Mouse (Mus musculus): Measurements from ENCODE around the gene Rhcg.

Rhcg gene

DNA sequence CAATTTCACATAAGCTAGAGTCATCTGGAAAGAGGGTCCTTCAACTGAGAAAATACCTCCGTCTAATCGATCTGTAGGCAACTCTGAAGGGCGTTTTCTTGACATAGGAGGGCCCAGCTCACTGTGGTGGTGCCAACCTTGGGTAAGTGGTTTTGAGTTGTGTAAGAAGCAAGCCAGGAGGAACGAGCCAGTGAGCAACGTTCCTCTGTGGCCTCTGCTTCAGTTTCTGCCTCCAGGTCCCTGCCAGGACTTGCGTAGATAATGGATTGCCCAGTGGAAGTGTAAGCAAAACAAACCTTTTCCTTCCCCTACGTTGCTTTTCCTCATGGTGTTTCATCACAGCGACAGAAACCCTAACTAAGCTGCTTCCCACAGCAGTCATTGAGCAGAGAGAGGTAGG lies 15.5 kb downstream of the Rhcg start:
- DNase-seq (ENCODE audit: low read depth, low spot score), result no peak

DNA sequence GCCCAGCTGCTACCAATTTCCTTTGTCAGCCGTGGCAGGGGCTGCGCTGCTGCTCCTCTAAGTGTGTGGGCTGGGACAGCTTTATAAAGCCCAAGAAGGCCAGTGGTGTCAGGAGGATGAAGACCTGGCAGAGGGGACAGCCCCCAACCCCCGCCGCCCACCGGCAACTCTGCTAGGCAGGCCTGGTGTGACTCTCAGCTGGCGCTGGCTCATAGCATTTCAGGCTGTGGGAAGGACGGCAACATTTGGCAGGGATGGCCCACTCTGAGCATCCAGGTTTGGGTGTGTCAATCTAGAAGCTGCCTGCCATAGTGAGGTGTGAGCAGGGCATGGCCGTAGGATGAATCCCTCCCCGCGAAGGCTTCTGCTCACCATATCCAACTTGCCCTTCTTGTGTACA lies 17.3 kb downstream of the Rhcg start:
- DNase-seq (ENCODE audit: low read depth, low spot score), result no peak

DNA sequence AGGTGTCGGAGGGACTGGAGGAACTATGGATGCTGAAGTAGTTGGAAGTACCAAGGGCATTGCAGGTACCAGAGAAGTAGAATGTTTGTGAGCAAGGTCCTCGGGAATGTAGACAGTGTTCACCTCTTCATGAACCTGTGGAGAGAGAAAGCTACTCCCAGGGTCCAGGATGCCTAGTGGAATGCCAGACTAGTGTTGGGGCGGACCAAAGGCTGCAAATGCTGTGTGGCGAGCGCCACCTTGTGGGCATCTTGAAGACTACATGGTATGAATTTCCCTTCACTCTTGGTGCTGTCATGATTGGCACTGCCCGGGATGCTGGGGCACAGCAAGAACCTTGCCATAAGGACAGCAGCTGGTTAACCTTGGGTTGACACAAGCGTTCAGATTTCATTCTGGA lies 22.6 kb downstream of the Rhcg start:
- DNase-seq (ENCODE audit: low read depth, low spot score), result peak; percentile 88

DNA sequence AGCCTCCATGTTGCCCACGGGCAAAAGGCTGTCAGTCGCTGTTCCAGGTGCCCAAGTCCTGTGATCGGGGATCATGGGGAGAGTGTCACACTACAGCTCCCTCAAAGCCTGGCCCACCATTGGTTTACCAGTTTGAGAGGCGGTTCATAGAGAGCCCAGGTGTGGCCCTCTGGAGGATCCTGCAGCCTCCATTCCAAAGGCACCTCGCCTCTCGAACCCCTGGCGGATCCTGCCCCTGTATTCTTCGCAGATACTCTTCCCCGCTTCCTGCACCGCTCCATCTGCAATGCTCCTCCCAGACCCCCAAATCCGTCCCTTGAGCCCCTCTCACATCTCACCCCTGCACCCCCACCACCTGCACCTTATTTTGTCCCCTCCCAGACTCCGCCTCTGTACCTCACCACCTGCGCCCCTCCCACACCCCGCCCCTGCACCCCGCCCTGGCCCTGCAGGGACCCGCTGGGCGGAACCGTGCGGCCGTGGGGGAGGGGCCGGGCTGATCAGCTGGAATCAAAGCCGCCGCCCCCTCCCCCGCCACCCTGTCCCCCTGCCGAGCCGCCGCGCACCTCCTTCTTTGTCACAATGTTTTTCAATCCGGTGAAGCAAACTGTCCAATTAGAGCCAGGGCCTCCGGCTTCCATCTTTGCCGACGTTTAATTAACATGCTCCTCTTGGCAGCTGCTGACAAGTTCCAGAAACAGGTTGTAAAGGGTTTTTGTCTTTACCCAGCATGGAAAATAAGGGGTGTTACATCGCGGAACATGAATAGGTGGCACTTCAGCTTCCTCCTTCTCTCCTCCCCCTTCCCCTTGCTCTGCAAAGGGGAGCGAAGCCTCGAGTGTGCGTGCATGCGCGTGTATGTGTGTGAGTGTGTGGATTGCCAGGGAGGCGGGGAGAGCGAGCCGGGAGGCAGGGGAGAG lies 25.4 kb downstream of the Rhcg start:
- peak; percentile 89 for DNase-seq (ENCODE audit: low read depth, low spot score)

DNA sequence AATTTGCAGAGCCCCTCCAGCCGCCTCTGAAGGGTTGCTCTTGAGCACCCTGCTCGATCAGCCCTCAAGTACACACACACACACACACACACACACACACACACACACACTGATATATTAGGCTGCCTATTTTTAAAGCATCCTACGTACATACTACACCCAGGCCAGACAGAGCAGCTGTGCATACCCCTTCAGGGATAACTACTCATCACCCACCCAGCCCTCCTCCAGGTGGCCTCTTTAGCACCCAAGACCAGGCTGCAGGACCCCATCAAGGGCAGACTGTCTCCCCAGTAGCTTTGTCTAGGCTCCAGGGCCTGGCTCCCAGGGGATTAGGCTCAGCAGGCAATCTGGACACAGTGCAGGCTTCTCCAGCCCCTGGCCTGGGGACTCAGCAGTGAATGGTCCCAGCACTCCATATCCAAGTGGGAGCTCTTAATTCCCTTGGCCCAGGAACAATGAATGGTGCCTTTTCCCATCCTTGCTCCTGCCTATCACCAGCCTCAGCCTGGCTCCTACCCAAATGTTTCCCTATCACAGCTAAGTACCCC lies 26.8 kb downstream of the Rhcg start:
- no peak for DNase-seq (ENCODE audit: low read depth, low spot score)

DNA sequence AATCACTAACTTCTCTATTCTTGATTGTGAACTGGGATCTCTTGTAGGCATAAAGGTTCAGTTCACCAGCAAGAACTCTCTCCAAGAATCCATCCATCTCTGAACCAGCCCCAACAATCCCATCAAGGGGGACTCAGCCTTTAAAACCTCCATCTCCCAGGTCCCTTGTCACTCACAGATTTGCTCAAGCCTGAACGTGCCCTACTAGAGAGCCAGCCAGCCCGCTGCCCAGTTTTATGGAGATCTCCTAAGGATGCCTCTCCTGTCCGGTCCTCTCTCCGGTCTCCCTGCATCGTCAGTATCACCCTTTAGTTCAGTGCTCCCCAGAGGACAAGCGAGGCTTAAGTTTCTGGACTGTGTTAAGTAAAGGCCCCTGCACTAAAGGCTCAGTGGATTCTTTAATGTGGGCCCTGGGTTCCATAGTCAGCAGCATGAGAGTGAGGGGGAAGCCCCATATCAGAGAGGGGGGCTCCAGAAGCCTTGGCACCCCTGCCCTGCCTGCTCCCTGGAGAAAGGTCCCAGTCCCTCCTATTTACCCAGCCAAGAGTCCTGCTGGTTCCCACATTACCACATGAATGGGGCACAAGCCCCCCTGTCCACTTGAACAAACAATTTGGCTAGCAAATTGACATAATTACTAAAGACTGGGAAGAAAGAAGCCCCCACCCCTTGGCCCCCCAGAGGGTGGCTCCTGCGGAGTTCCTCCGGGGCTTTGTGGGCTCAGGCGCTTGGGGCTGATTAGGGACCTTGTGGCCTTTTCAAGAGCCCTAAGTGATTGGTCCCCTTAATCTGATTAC lies 27.5 kb downstream of the Rhcg start:
- DNase-seq (ENCODE audit: low read depth, low spot score), result no peak

DNA sequence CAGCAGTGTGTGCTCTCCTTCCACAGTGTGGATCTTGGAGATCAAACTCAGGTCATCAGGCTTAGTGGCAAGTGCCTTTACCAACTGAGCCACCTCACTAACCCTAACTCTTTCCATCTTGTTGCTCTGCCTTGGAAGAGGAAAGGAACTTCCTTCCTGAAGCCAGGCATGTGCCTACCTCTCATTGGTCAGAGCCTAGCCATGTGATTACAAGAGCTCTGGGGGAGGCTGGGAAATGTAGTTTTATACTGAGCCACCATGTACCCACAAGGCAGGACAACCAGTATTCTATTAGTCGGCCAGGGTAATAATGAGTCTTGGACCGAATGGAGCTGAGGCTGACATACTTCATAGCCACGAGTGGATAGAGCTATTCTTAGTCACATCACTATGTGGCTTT lies 29.2 kb downstream of the Rhcg start:
- DNase-seq (ENCODE audit: low read depth, low spot score), result no peak

DNA sequence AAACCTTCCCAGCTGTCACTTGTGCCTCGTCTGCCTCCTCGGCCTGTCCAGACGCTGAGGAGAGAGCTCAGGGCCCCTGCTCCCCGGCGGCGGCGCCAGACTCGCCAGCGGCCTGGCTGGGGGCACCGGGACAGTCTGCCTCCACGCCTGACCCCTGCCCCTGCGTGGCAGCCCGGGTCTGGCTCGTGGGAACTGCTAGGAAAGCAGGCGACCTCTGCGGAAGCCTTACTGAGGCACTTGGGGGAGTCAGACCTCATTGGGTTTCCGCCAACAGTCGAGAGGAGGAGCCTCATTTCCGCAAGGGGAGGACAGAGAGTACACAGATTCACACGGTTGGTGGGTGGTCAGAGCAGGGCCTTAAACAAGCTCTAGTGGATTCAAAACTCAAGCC lies 38.6 kb downstream of the Rhcg start:
- peak; percentile 59 for DNase-seq (ENCODE audit: low read depth, low spot score)

DNA sequence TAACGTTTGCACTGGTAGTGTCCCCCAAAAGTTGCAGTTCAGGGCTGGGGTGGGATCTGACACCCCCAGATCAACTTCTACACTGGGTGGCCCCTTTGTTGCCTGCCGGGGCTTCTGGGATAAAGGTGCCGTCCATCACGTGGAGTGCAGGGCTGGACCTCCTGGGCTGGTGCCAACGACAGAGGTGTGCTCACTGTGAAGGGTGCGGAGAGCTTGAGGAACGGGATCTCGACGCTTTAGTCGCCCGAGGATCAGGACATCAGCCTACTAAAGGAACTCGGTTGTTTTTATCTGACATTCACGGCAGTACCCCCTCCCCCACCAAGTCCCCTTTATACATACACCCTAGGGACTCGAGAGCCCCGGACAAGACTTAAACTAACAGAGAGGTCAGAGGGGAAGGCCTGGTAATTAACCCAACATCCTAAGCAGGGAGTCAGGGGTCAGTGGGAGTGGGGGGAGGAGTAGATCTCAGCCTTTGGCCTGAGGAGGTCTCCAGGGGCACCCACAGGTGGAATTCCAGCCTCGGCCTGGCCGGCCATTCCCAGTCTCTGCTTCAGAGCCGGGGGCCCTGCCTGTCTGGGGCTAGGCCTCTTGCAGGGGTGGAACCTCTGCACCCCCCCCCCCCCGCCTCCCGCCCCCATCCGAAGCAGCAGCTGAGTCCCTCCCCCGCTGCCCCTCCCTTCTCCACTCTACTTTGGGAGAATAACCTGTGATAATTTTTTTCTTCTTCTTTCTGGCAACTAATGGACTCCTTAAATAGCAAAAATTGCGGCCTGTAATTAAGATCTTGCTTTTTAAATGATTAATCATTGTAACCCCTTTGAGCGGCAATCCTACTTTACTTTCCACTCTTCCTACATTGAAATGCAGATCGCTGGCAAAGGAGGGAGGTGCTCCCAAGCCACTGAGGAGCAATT lies 39.3 kb downstream of the Rhcg start:
- DNase-seq (ENCODE audit: low read depth, low spot score), result no peak

DNA sequence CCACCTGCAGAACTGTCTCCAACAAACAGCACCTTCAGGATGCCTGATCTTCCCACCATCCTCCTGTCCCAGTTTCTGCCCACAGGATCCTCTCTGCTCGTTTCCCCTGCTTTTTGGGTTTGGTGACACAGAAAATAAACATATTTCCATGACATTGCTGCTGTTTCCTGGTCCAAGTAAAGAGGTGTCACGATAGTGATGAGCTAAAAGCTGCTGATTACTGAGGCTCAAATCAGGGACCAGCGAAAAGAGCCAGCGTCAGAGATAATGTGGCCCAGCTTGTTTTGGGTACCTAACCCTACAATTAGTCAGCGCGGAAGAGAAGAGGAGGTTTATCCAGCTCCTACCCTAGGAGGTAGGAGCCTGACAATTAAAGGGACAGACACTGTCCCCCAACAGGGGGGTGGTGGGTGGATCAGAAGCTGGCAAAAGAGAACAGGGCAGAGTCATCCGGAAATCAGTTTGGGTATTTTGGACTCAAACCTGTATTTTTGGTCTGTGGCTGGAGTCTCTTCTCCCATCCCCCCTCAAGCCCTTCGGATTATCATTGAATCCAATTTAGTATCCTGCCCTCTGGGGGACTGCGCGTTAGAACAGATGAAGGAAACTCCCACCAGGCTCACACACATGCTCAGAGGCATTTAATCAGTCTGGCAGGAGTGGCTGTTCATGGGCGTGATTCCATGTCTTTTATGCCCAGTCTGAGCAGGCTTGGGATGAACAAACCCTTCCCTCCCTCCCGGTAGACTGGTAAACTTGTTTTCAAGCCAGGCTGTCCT lies 40.2 kb downstream of the Rhcg start:
- DNase-seq (ENCODE audit: low read depth, low spot score), result no peak

DNA sequence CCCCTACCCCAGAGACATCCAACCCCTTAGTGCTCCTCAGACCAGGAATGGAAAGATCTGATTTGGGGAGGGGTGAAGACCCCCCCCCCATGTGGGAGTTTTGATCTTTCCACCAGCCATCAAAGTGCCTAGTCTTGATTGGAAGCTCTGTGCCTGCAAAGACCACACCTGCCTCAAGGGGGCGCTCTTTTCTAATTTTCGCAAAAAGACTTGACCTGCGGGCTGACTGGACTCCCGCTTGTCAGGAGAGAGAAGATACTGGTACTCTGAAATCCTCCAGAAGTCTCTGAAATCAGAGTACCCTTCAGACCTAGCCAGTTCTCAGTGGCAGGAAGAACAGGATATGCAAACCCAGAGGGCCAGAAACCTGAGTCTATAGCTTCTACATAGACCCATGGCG lies 40.8 kb downstream of the Rhcg start:
- DNase-seq (ENCODE audit: low read depth, low spot score), result peak; percentile 85

DNA sequence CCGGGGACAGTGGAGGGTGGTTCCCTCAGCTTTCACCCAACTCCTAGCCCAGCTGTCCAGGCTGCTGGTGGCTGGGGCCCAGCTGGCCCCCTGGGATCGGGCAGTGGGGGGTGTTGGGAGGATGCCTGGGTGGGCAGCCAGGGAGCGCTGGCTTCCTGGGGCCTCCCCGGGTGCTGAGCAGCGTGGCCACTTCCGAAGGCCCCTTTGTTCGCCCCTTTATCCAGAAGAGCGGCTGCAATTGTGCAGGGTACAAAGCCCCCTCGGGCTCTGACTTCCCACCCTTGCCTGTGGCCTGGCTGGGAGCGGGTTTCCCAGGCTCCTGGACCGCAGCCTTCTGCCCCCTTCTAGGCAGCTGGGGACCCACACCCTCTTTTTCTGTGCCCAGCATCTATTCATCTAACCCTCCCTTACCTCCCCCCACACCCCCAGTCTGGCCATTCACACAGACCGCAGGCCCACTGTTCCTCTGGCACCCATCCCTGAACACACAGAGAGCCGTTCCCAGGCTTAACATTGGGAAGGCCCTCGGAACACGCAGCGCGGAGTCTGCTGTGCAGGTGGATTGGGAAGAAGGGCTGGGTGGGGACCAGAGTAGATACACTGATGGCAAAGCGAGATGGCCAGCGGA lies 45.2 kb downstream of the Rhcg start:
- no peak for DNase-seq (ENCODE audit: low read depth, low spot score)

DNA sequence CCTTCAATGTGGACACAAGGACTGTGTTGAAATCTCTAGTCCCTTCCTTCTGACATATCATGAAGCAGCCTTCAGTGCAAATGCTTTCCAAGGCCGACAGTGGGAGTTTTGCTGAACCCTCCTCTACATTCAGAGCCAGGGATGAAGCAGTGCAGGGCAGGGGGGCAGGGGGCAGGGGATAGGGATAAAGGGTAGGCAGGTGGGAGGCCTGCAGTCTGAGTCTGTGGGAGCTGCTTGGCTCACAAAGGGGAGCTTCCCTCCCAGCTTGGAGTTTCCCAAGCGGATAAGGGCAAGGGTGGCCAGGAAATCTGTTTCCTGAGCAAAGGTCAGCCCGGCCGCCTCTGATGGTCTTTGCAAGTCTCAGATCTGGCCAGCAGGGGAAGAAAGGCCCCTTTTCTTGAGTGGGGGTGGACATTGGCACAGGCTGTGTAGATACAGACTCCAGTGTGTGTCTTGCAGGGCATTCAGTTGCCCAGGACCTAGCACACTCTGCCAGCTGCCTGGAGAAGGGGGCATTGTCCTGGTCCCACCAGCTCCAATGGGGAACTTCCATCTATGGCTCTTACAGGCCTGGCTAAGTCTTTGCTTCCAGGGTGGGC lies 48.4 kb downstream of the Rhcg start:
- DNase-seq (ENCODE audit: low read depth, low spot score), result no peak

DNA sequence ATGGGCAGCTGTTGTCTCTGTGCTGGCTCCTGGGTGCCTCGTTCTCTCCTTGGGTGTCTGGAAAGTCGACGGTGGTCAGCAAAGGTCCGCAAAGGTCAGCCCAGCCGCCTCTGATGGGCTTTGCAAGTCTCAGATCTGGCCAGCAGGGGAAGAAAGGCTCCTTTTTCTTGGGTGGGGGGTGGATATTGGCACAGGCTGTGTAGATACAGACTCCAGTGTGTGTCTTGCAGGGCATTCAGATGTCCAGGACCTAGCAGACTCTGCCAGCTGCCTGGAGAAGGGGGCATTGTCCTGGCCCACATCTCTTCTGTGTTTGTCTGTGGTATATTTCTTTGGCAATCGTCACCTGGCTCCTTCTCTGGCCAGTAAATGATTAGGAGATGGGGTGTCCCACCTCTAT lies 49.2 kb downstream of the Rhcg start:
- DNase-seq (ENCODE audit: low read depth, low spot score), result no peak

DNA sequence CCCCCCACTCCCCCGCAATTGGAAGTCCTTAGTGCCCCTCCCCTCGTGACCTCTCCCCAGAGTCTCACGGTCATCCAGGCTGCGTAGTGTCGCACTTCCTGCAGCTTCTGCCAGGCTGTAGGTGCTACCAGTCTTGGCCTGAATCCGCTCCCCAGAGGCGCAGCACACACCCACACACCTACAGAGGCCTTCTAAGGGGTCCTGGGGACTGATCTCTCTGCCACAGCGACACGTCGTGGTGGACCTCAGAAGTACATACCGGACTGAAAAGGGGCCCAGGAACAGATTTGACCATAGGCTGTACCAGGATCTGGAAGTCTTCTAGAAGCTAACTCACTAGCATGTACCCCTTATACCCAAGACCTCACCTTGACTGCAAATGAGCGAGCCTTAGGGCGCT lies 53.8 kb downstream of the Rhcg start:
- peak; percentile 82 for DNase-seq (ENCODE audit: low read depth, low spot score)

DNA sequence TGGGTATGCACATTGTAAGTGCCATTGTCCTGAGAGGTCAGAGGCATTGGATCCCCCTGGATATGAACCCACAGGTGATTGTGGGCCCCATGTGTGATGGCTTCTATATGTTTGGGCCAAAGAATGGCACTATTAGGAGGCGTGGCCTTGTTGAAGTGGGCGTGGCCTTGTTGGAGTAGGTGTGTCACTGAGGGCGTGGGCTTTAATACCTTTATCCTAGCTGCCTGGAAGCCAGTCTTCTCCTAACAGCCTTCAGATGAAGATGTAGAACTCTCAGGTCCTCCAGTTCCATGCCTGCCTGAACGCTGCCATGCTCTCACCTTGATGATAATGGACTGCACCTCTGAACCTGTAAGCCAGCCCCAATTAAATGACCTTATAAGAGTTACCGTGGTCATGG lies 55.1 kb downstream of the Rhcg start:
- peak; percentile 64 for DNase-seq (ENCODE audit: low read depth, low spot score)

DNA sequence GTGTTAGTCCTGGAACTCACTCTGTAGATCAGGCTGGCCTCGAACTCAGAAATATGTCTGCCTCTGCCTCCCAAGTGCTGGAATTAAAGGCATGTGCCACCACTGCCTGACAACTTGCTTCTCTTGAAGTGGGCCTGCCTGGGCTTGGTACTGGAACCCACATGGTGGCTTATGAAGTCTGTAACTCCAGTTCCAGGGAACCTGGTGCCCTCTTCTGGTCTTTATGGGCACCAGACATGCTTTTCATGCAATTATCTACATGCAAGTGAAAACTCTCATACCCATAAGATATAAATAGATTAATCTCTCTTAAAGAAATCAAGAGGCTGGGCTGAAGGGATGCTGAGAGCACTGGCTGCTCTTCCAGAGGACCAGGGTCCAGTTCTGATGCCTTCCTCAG lies 58.8 kb downstream of the Rhcg start:
- no peak for DNase-seq (ENCODE audit: low read depth, low spot score)

DNA sequence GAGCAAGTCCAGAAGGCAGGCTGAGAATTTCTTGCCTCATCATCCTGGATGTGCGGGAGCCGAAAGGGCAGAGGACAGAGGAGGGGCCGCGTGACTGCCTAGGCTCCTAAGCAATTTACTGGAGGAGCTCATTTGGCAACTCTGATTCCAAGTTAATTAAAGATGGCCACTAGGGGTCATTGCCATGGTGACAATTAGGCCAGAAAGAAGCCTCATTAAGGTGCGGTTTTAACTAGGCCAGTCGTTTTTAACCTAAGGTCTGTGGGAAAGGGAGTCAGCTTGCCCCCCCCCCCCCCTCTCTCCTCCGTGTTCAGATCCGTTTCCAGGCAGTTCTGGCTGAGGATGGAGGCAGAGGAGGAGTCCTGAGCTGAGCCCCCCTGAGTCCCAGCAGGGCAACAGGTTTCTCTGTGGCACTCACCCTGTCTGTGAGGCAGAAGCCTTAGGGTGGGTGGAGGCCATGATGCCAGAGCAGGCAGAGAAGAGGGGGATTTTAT lies 59.7 kb downstream of the Rhcg start:
- DNase-seq (ENCODE audit: low read depth, low spot score), result no peak

DNA sequence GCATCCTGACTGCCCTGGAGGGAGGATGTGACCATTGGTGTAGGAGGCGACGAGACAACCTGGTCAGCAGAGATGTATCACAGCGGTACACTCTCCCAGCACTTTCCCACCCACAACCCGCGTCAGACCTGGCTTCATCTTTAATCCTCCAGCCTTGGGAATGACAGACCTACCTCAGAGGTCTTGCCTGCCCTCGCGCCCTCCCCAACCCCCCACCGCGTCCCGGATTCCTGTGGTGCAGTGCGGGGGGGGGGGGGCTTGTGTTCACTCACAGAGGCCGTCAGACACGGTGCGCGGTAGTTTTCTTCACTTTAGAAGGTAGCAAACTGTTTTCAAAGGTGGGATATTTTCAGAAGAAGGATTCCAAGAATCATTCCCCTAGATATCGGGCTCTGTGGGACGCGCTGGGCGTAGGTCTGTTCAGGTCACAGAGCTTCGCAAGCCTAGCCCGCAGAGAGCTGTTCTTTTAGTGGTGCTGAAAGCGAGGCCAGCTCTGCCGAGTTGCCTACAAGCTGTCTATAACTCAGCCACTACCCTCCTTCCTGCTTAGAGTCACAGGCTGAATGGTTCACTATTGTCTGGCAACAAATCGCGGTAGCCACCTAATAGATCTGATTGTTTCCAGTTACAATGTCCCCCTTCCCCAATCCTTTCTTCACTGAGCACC lies 62.0 kb downstream of the Rhcg start:
- DNase-seq (ENCODE audit: low read depth, low spot score), result peak; percentile 86

Data from ZHBTc4 (cell line).